Mouse (Mus musculus) liver, adult 10 weeks (tissue): Measurements from ENCODE around the gene Zfr. TPM values are rescaled to one million over a fixed set of nuclear protein-coding genes. Genes with fewer than 3 reads are reported as not detected.

Source experiments
- polyA plus RNA-seq: library from polyadenylated mRNA; stranded (reverse); fragments of 350-450 nt; fragmentation: Illumina TruSeq; extraction: RNeasy Lipid Tissue Mini Kit (QIAGEN cat#74804); gene quantifications from one replicate; pipeline ENCODE4 v1.2.3, GENCODE M21; 2014; ENCODE audit warnings: low read depth, low replicate concordance

The Zfr gene
- 76.9 TPM for polyA plus RNA-seq

DNA sequence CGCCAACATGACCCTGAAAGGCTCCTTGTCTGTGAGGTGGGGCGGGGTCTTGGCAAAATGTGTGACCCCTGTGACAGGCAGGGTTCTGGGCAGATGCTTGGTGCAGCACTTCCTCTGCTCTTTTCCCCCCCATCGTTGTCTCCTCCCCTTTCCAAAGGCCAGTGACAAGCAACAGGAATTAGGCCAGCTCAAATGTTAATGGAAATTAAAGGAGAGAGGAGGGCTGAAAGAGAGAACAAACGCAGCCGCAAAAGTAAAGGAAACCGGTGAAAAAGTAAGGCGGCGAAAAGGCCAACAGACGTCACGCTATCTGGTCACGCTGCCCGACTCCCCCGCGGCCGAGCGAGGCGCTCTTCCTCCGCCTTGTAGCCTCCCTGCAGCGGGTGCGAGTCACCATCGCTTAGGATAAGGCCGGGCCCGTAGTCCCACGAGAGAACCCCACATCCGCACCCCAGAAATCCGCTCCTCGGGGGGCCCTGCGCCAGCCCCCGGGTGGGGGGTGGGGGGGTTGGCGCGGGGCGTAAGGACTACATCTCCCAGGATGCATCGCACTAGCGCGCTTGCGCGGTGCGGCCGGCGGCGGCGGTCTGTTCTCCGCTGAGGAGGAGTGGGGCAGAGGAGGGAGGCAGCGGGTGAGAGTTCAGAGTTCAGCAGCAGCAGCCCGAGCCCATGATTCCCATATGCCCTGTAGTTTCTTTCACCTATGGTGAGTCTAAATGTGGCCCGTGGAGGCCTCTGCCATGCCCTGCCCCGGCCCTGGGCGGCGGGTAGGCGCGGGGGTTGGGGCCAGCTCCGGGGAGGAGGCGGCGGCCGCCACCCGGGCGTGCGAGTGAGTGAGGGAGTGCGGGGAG is at the start of gene Zfr:
Gene Zfr (plus strand): TSS at position 590 of the 851 bp plus-strand sequence.

DNA sequence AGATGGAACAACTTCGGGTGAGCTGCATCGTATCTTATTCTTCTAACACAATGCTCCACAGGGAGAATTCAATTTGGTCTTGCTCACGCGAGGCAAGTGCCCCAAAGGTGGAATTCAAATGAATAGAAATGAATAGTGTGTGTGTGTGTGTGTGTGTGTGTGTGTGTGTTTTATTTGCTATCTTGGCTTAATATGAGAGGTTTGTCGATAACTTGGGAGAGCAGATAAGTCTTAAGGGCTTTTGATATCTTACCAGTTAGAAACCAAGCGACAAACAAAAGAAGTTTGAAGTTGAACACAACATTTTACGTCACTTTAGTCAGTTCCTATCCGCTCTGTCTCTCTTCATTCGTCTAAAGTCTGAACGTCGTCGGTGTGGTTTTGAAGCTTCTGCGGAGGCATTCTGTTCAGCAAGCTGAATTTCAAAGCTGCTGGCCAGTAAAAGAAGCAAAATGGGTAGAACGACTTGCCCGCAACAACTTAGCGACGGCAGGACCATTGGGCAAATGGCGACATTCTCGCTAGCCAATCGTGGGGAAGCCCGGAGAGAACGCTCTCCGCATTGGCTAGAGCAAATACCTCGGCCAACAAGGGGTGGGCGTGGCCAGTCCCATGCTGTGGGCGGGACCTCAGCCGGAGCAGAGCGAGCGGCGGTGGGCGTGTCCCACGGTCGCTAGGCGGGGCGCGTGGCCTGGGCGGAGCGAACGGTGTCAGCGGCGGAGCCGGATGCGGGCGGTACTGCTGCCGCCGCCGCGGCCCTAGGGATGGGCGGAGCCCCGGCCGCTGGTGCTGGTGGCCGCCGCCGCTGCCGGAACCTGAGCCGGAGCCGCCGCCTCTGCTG is 86.9 kb downstream of the Zfr start, which contains the start of gene Mtmr12:
Gene Mtmr12 (plus strand): TSS at position 710 of the 841 bp plus-strand sequence.

Other genes starting within 250 kb of the Zfr start
- gene Npr3, start 210.5 kb upstream of the Zfr start, polyA plus RNA-seq: 1.8 TPM
- gene Sub1, start 120.8 kb upstream of the Zfr start, polyA plus RNA-seq: 226 TPM
- 4.4 TPM for gene Mtmr12, start 87.2 kb downstream of the Zfr start, polyA plus RNA-seq
- 120 TPM for gene Golph3, start 203.6 kb downstream of the Zfr start, polyA plus RNA-seq
- gene 1810049J17Rik, start 204.1 kb downstream of the Zfr start, polyA plus RNA-seq: not detected